In the genomic region with DNA sequence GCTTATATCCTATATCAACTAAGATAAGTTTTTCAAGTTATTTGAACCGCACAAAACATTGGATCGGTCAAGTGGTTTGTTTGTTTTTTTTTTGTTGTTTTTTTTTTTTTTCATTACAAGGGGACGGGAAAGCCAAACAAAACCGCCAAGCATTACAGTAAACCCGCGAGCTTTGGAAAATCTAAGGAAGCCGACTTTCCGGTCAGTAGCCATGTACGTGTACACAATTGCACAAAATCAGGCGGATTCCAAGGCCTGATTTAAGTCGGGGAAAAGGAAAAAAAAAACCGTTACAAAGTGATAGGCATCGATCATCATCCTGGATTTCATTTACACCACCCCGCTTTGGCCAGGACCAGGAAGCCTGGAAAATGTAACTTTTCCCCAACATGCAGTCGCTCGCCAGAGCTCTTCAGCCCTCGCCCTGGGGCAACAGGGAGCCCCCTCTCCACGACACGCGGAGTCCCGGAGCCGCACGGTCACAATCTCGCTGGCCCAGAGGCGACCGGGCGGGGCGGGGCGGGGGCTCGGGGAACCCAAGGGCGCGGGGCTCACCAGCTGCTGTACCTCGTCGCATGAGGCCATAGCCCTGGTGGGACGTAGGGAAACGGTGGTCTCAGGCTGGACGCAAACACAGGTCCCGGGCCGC, we compare ENCODE assay signal across 7 mouse cellular contexts. TPM values are rescaled to one million over a fixed set of nuclear protein-coding genes. Genes with fewer than 3 reads are reported as not detected.
DNase-seq lines count a peak whose midpoint lies in the region; ATAC-seq lines count a peak whose summit lies in the region.

No protein-coding gene starts in this region.

- ATAC-seq in megakaryocyte, adult 5-6 weeks (ENCODE audit: poor library complexity, severe bottlenecking): no peak; the same call in 1 of the 2 replicates
- ATAC-seq in intestine, embryonic 15.5 days: no peak
- ATAC-seq in midbrain, embryonic 15.5 days (replicated peaks): no peak

- peaks cover 7% of the 10 kb centered on the region for H3K9me3 ChIP-seq in megakaryocyte, embryonic 14.5 days
- H3K9me3 ChIP-seq in embryonic facial prominence, embryonic 10.5 days: no peaks in the 10 kb centered on the region
- H3K9me3 ChIP-seq in intestine, embryonic 15.5 days: no peaks in the 10 kb centered on the region
- no peaks in the 10 kb centered on the region for H3K9me3 ChIP-seq in midbrain, embryonic 15.5 days

- H3K4me2 ChIP-seq in intestine, embryonic 15.5 days (replicated peaks): peak overlapping the region; percentile 98
- peak overlapping the region; percentile 98 for H3K4me2 ChIP-seq in midbrain, embryonic 15.5 days

- no peaks in the 10 kb centered on the region for H3K36me3 ChIP-seq in megakaryocyte, embryonic 14.5 days (replicated peaks; ENCODE audit: low read length)
- H3K36me3 ChIP-seq in embryonic facial prominence, embryonic 10.5 days (replicated peaks): peaks cover 6% of the 10 kb centered on the region
- H3K36me3 ChIP-seq in intestine, embryonic 15.5 days: no peaks in the 10 kb centered on the region; the same call in 1 of the 2 replicates
- H3K36me3 ChIP-seq in midbrain, embryonic 15.5 days (replicated peaks): no peaks in the 10 kb centered on the region

- DNase-seq in embryonic facial prominence, embryonic 10.5 days (ENCODE audit: low spot score): no peak
- no peak for DNase-seq in layer of hippocampus, adult 8-10 months (ENCODE audit: low spot score in 2 of 2)
- DNase-seq in cerebellum, adult 9-11 months: no peak

- peak overlapping the region; percentile 98 for H3K27ac ChIP-seq in embryonic facial prominence, embryonic 10.5 days (replicated peaks)
- H3K27ac ChIP-seq in intestine, embryonic 15.5 days: peak overlapping the region; percentile 96
- H3K27ac ChIP-seq in midbrain, embryonic 15.5 days: peak overlapping the region; percentile 96

- H3K27me3 ChIP-seq in megakaryocyte, embryonic 14.5 days (replicated peaks): peaks cover 76% of the 10 kb centered on the region
- peaks cover 10% of the 10 kb centered on the region; the same call in 1 of the 2 replicates for H3K27me3 ChIP-seq in embryonic facial prominence, embryonic 10.5 days (replicated peaks; ENCODE audit: low read depth, poor library complexity, severe bottlenecking)
- H3K27me3 ChIP-seq in intestine, embryonic 15.5 days (replicated peaks): no peaks in the 10 kb centered on the region
- no peaks in the 10 kb centered on the region for H3K27me3 ChIP-seq in midbrain, embryonic 15.5 days (replicated peaks)

- H3K4me1 ChIP-seq in megakaryocyte, embryonic 14.5 days: peaks cover 21% of the 10 kb centered on the region
- peaks cover 28% of the 10 kb centered on the region for H3K4me1 ChIP-seq in embryonic facial prominence, embryonic 10.5 days
- H3K4me1 ChIP-seq in intestine, embryonic 15.5 days (replicated peaks): peaks cover 19% of the 10 kb centered on the region
- peaks cover 29% of the 10 kb centered on the region for H3K4me1 ChIP-seq in midbrain, embryonic 15.5 days

- H3K9ac ChIP-seq in intestine, embryonic 15.5 days: peak overlapping the region; percentile 82
- H3K9ac ChIP-seq in midbrain, embryonic 15.5 days: peak overlapping the region; percentile 97

- 2% methylated on average over 39 of the region's 39 CpGs for WGBS in embryonic facial prominence, embryonic 10.5 days
- WGBS in intestine, embryonic 15.5 days: 1% methylated on average over 39 of the region's 39 CpGs
- WGBS in midbrain, embryonic 15.5 days: 1% methylated on average over 39 of the region's 39 CpGs

- H3K4me3 ChIP-seq in megakaryocyte, embryonic 14.5 days (replicated peaks): peak overlapping the region; percentile 91
- peak overlapping the region; percentile 92 for H3K4me3 ChIP-seq in embryonic facial prominence, embryonic 10.5 days
- peak overlapping the region; percentile 81 for H3K4me3 ChIP-seq in intestine, embryonic 15.5 days (replicated peaks)
- peak overlapping the region; percentile 86 for H3K4me3 ChIP-seq in midbrain, embryonic 15.5 days

RNA-seq across cellular contexts. Expression of a gene that starts 0.7 kb away (rescaled TPM):
- not detected in 2 replicates for polyA plus RNA-seq in megakaryocyte, embryonic 14.5 days (2012; ENCODE audit: insufficient read depth, low replicate concordance)
- 17.6 and 19.8 TPM in 2 replicates for total RNA-seq in megakaryocyte, adult 5-6 weeks (2015)
- 44.5 and 54.9 TPM in 2 replicates for total RNA-seq in megakaryocyte, adult 5-6 weeks (2017)
- 36.8 and 37.3 TPM in 2 replicates for polyA plus RNA-seq in embryonic facial prominence, embryonic 10.5 days (2016; fragmentation: Nextera tagmentation; extraction: Ambion mirVana)
- polyA plus RNA-seq in intestine, embryonic 15.5 days (2015; fragmentation: Nextera tagmentation; extraction: Ambion mirVana): 31.6 and 40.1 TPM in 2 replicates
- polyA plus RNA-seq in midbrain, embryonic 15.5 days (2015; fragmentation: Nextera tagmentation; extraction: Ambion mirVana): 11.5 and 13.4 TPM in 2 replicates
- 10 to 100 TPM in 1 of 4 experiments, 1 to 10 TPM in 3; 7.7 to 10.8 (median 9.0) TPM for total RNA-seq in layer of hippocampus, adult 8-10 months (2022)

RNA-seq across cellular contexts. Expression of a gene that starts 0.8 kb away (rescaled TPM):
- polyA plus RNA-seq in megakaryocyte, embryonic 14.5 days (2012; ENCODE audit: insufficient read depth, low replicate concordance): 0.27 TPM in 1 of 2 replicates, not detected in the other
- 50.0 and 54.3 TPM in 2 replicates for total RNA-seq in megakaryocyte, adult 5-6 weeks (2015)
- total RNA-seq in megakaryocyte, adult 5-6 weeks (2017): 56.0 and 68.8 TPM in 2 replicates
- 12.4 and 12.8 TPM in 2 replicates for polyA plus RNA-seq in embryonic facial prominence, embryonic 10.5 days (2016; fragmentation: Nextera tagmentation; extraction: Ambion mirVana)
- polyA plus RNA-seq in intestine, embryonic 15.5 days (2015; fragmentation: Nextera tagmentation; extraction: Ambion mirVana): 11.6 and 12.0 TPM in 2 replicates
- polyA plus RNA-seq in midbrain, embryonic 15.5 days (2015; fragmentation: Nextera tagmentation; extraction: Ambion mirVana): 17.5 and 19.0 TPM in 2 replicates
- 10 to 100 TPM in 2 of 4 experiments, 1 to 10 TPM in 2; 6.4 to 13.3 (median 10.6) TPM for total RNA-seq in layer of hippocampus, adult 8-10 months (2022)

Comparison
In these comparisons a context has a peak if more than half of its experiments do, and no peak if none do; other contexts are left out.
1. RNA of a gene that starts 0.7 kb away (polyA plus RNA-seq): 31.6 to 40.1 TPM in intestine, embryonic 15.5 days, 36.8 to 37.3 TPM in embryonic facial prominence, embryonic 10.5 days and 11.5 to 13.4 TPM in midbrain, embryonic 15.5 days; not detected in megakaryocyte, embryonic 14.5 days; every median in the first group is over 10 times any median in the second.
2. Peak in every context shown above with its lines, with median percentiles within 50 percentile points of each other: H3K4me3 ChIP-seq and H3K27ac ChIP-seq.